Mouse (Mus musculus): Measurements from ENCODE around the gene Btnl9.

DNA sequence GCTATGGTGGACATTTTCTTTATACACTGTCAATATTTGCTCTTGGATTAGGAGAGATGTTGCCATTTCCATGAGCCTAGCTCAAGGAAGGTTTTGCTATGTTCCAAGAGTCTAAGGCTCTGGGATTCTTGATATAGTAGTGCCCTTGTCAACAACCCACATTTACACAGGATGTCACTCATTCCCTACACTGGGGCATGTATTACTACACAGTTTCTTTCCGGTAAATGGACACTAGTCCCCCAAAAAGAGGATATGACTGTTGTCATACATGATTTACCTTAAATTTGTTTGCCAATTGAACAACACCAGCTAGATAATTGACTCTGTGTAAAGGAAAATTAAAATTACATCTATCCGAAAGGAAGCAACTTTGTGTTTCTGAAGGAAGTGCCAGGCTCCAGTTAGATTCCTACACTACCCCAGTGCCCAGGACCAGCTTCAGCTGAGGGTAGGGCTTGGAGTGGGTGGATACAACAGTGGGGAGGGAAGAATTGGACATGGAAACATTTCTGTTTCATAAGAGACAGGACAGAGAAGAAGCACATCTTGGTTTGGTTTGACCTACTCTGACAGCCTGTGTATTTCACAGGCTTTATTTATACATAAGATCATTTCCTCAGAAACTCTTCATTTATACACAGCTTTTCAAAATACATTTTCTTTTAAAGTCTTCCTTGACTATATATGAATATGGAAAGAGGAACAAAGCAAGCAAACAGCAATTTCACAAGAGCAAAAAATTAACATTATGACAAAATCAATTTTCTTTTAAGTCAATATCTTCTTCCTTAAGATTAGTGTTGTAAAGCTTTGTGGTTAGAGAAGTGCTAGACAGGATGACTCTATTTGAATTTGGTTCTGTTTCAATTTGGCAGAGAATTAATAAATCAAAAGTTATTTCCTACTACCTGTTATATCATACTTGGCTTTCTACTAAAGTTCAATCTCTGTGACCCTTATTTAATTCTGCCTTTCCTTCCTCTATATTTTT, 29.8 kb downstream of the Btnl9 start:
- no peak for TF ChIP-seq GATA1 (IDR thresholded peaks at IDR 0.05; ENCODE audit: low read length)
- TF ChIP-seq TAL1 (IDR thresholded peaks at IDR 0.05; ENCODE audit: low read length) = no peak
